Mouse (Mus musculus): Measurements from ENCODE around the gene Thsd4.

GRCm38 (mm10) chr9:60008936-60009335 is 512.9 kb downstream of the Thsd4 start:
- TF ChIP-seq CTCF (IDR thresholded peaks at IDR 0.05; ENCODE audit: low read depth, low read length), result no peak
- TF ChIP-seq EP300 (IDR thresholded peaks at IDR 0.05; ENCODE audit: insufficient read depth, low read depth, low read length), result no peak
- TF ChIP-seq POLR2A (IDR thresholded peaks at IDR 0.05; ENCODE audit: insufficient read depth, low read length), result no peak
